Mouse (Mus musculus): ENCODE results near the gene Ninj1.

Ninj1 gene

GRCm38 (mm10) chr13:49237617-49238016 lies 50.3 kb downstream of the Ninj1 start:
- DNase-seq: no peak

GRCm38 (mm10) chr13:49238737-49239136 lies 51.5 kb downstream of the Ninj1 start:
- DNase-seq: no peak

GRCm38 (mm10) chr13:49242321-49243065 lies 55.2 kb downstream of the Ninj1 start:
- peak; percentile 82 for DNase-seq

- DNase-seq: no peak
These were observed 56.2 kb downstream of the Ninj1 start for GRCm38 (mm10) chr13:49243492-49243891.

DNA sequence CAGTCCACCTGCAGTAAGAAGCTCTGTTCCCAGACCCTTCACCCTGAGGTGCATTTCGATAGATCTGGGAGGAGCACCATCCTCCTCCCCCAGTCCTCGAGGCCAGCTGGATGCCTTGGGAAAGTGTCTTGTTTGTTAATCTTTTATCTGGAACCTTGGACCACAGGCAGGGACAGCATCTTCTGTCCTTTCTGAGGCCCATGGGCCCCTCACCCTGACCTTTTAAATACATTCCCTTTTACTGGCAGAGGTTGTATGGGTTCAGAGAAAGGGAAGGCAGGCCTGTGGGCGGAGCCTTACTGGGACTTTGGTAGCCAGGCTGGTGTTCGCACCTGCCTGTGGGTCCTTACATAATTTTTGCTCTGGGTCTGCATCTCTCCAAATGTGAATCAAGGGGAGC lies 58.0 kb downstream of the Ninj1 start:
- DNase-seq: no peak
